Mouse (Mus musculus): ENCODE results near the gene Bicdl2. TPM values are rescaled to one million over a fixed set of nuclear protein-coding genes. Genes with fewer than 3 reads are reported as not detected.

The Bicdl2 gene
- polyA plus RNA-seq, 1 experiment from 2014 or later, result 0.84 TPM

DNA sequence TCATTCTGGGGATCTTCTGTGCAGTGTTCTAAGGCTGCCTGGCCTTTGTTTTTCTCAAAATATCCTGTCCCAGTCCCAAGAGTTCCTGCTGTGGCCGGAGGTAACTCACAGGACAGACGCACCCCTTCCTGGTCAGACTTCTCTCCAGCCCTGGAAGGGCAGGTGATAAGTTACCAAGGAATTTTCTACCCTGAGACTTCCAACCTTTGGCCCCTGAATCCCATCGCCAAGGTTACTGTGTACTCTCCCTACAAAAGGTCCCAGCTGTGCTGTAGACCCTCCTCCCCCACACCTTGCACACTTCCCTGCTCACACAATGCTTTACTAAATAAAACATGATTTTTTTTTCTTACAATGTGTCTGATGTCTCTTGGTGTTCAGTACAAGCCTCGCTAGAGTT lies 21.8 kb downstream of the Bicdl2 start:
- 66% methylated on average over 4 of the region's 4 CpGs for WGBS
- ATAC-seq (replicated peaks; ENCODE audit: insufficient number of reproducible peaks, low FRiP score, low TSS enrichment, low read depth), result no peak

GRCm38 (mm10) chr17:23682530-23682929 lies 22.2 kb downstream of the Bicdl2 start:
- Histone ChIP-seq H3K27ac (replicated peaks; ENCODE audit: low read depth, low read length) (no peak overlapping the region), H3K27me3 (ENCODE audit: control insufficient read depth, insufficient read depth, low read length) (peaks cover 51% of the 10 kb centered on the region), H3K4me3 (ENCODE audit: low read depth, low read length) (no peak overlapping the region), H3K4me2 (ENCODE audit: low read depth, low read length) (peak overlapping the region; percentile 0; the same call in 1 of the 2 replicates), H3K4me1 (ENCODE audit: control insufficient read depth, insufficient read depth, low read length) (no peaks in the 10 kb centered on the region; the same call in 1 of the 2 replicates), H3K9me3 (replicated peaks; ENCODE audit: control insufficient read depth, low read length) (no peaks in the 10 kb centered on the region), H3K9ac (replicated peaks; ENCODE audit: low read length) (no peak overlapping the region), H3K36me3 (replicated peaks; ENCODE audit: control insufficient read depth, insufficient read depth, low read depth, low read length) (no peaks in the 10 kb centered on the region)
- no peak for DNase-seq (ENCODE audit: low spot score)
- no peak for ATAC-seq (replicated peaks; ENCODE audit: insufficient number of reproducible peaks, low FRiP score, low TSS enrichment, low read depth)
- WGBS, result 53% methylated on average over 3 of the region's 3 CpGs

More for the DNA sequence above, 21.8 kb downstream of the Bicdl2 start:
- no peak overlapping the region for H3K4me2 ChIP-seq (ENCODE audit: low read depth, low read length)
- H3K4me1 ChIP-seq (ENCODE audit: control insufficient read depth, insufficient read depth, low read length), result no peaks in the 10 kb centered on the region; the same call in 1 of the 2 replicates
- H3K4me3 ChIP-seq (ENCODE audit: low read depth, low read length), result no peak overlapping the region
- H3K36me3 ChIP-seq (replicated peaks; ENCODE audit: control insufficient read depth, insufficient read depth, low read depth, low read length), result no peaks in the 10 kb centered on the region
- H3K9me3 ChIP-seq (replicated peaks; ENCODE audit: control insufficient read depth, low read length), result no peaks in the 10 kb centered on the region
- H3K27me3 ChIP-seq (ENCODE audit: control insufficient read depth, insufficient read depth, low read length), result peaks cover 51% of the 10 kb centered on the region
- no peak overlapping the region for H3K9ac ChIP-seq (replicated peaks; ENCODE audit: low read length)
- no peak for DNase-seq (ENCODE audit: low spot score)
- H3K27ac ChIP-seq (replicated peaks; ENCODE audit: low read depth, low read length), result no peak overlapping the region

DNA sequence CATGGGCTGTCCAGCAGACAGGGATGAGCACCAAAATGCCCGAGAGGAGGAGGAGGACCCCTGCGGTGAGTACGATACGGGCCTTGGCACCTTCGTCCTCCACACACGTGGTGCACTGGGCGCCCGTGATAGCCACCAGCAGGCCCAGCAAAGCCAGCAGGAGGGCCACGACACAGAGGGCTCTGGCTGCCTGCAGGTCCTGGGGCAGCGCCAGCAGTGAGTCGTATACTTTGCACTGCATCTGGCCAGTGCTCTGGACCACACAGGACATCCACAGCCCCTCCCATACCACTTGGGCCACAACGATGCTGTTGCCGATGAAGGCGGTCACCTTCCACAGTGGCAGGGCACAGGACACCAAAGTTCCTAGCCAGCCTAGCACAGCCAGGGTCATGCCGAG lies 22.9 kb downstream of the Bicdl2 start:
- H3K27ac ChIP-seq (replicated peaks; ENCODE audit: low read depth, low read length), result no peak overlapping the region
- no peaks in the 10 kb centered on the region for H3K36me3 ChIP-seq (replicated peaks; ENCODE audit: control insufficient read depth, insufficient read depth, low read depth, low read length)
- 29% methylated on average over 15 of the region's 15 CpGs for WGBS
- DNase-seq (ENCODE audit: low spot score) (no peak), ATAC-seq (replicated peaks; ENCODE audit: insufficient number of reproducible peaks, low FRiP score, low TSS enrichment, low read depth) (peak; percentile 30; the same call in 1 of the 2 replicates)
- no peak overlapping the region; the same call in 1 of the 2 replicates for H3K9ac ChIP-seq (replicated peaks; ENCODE audit: low read length)
- peak overlapping the region; percentile 18 for H3K4me3 ChIP-seq (ENCODE audit: low read depth, low read length)
- H3K9me3 ChIP-seq (replicated peaks; ENCODE audit: control insufficient read depth, low read length), result no peaks in the 10 kb centered on the region
- H3K4me2 ChIP-seq (ENCODE audit: low read depth, low read length), result no peak overlapping the region; the same call in 1 of the 2 replicates
- peaks cover 51% of the 10 kb centered on the region for H3K27me3 ChIP-seq (ENCODE audit: control insufficient read depth, insufficient read depth, low read length)
- H3K4me1 ChIP-seq (ENCODE audit: control insufficient read depth, insufficient read depth, low read length), result no peaks in the 10 kb centered on the region; the same call in 1 of the 2 replicates

- H3K27ac ChIP-seq (replicated peaks; ENCODE audit: low read depth, low read length), result no peak within 1 kb of the TSS; the same call in 1 of the 2 replicates
- DNase-seq (ENCODE audit: low spot score) (peak; percentile 41), ATAC-seq (replicated peaks; ENCODE audit: insufficient number of reproducible peaks, low FRiP score, low TSS enrichment, low read depth) (peak; percentile 79)
- no peaks in the 10 kb centered on the region for H3K9me3 ChIP-seq (replicated peaks; ENCODE audit: control insufficient read depth, low read length)
- 12% methylated on average over 15 of the region's 15 CpGs for WGBS
- no peaks in the 10 kb centered on the region; the same call in 1 of the 2 replicates for H3K4me1 ChIP-seq (ENCODE audit: control insufficient read depth, insufficient read depth, low read length)
- peak within 1 kb of the TSS; percentile 18 for H3K4me3 ChIP-seq (ENCODE audit: low read depth, low read length)
- peaks cover 46% of the 10 kb centered on the region for H3K27me3 ChIP-seq (ENCODE audit: control insufficient read depth, insufficient read depth, low read length)
- no peak within 1 kb of the TSS; the same call in 1 of the 2 replicates for H3K9ac ChIP-seq (replicated peaks; ENCODE audit: low read length)
- no peaks in the 10 kb centered on the region for H3K36me3 ChIP-seq (replicated peaks; ENCODE audit: control insufficient read depth, insufficient read depth, low read depth, low read length)
- H3K4me2 ChIP-seq (ENCODE audit: low read depth, low read length), result no peak within 1 kb of the TSS; the same call in 1 of the 2 replicates
These were observed 23.8 kb downstream of the Bicdl2 start, which contains the start of gene Cldn9 for GRCm38 (mm10) chr17:23683856-23684672. Gene Cldn9 (minus strand): TSS chr17:23684026.

- H3K4me3 ChIP-seq (ENCODE audit: low read depth, low read length), result no peak overlapping the region
- no peak overlapping the region for H3K27ac ChIP-seq (replicated peaks; ENCODE audit: low read depth, low read length)
- peaks cover 13% of the 10 kb centered on the region for H3K27me3 ChIP-seq (ENCODE audit: control insufficient read depth, insufficient read depth, low read length)
- no peak; the same call in 1 of the 2 replicates for ATAC-seq (replicated peaks; ENCODE audit: insufficient number of reproducible peaks, low FRiP score, low TSS enrichment, low read depth)
- H3K9me3 ChIP-seq (replicated peaks; ENCODE audit: control insufficient read depth, low read length), result no peaks in the 10 kb centered on the region
- DNase-seq (ENCODE audit: low spot score), result no peak
- H3K36me3 ChIP-seq (replicated peaks; ENCODE audit: control insufficient read depth, insufficient read depth, low read depth, low read length), result no peaks in the 10 kb centered on the region
- no peak overlapping the region for H3K4me2 ChIP-seq (ENCODE audit: low read depth, low read length)
- 61% methylated on average over 1 of the region's 1 CpGs for WGBS
- H3K4me1 ChIP-seq (ENCODE audit: control insufficient read depth, insufficient read depth, low read length), result peaks cover 3% of the 10 kb centered on the region; the same call in 1 of the 2 replicates
- no peak overlapping the region for H3K9ac ChIP-seq (replicated peaks; ENCODE audit: low read length)
These were observed 34.2 kb downstream of the Bicdl2 start for GRCm38 (mm10) chr17:23694491-23694890.

GRCm38 (mm10) chr17:23695801-23696200 lies 35.5 kb downstream of the Bicdl2 start:
- no peaks in the 10 kb centered on the region for H3K9me3 ChIP-seq (replicated peaks; ENCODE audit: control insufficient read depth, low read length)
- no peaks in the 10 kb centered on the region for H3K36me3 ChIP-seq (replicated peaks; ENCODE audit: control insufficient read depth, insufficient read depth, low read depth, low read length)
- H3K4me2 ChIP-seq (ENCODE audit: low read depth, low read length), result no peak overlapping the region
- ATAC-seq (replicated peaks; ENCODE audit: insufficient number of reproducible peaks, low FRiP score, low TSS enrichment, low read depth), result peak; percentile 70; the same call in 1 of the 2 replicates
- H3K27ac ChIP-seq (replicated peaks; ENCODE audit: low read depth, low read length), result no peak overlapping the region
- H3K9ac ChIP-seq (replicated peaks; ENCODE audit: low read length), result no peak overlapping the region
- H3K27me3 ChIP-seq (ENCODE audit: control insufficient read depth, insufficient read depth, low read length), result peaks cover 19% of the 10 kb centered on the region
- WGBS, result 0% methylated on average over 3 of the region's 3 CpGs
- H3K4me1 ChIP-seq (ENCODE audit: control insufficient read depth, insufficient read depth, low read length), result peaks cover 3% of the 10 kb centered on the region; the same call in 1 of the 2 replicates
- no peak overlapping the region for H3K4me3 ChIP-seq (ENCODE audit: low read depth, low read length)
- DNase-seq (ENCODE audit: low spot score), result peak; percentile 64

DNA sequence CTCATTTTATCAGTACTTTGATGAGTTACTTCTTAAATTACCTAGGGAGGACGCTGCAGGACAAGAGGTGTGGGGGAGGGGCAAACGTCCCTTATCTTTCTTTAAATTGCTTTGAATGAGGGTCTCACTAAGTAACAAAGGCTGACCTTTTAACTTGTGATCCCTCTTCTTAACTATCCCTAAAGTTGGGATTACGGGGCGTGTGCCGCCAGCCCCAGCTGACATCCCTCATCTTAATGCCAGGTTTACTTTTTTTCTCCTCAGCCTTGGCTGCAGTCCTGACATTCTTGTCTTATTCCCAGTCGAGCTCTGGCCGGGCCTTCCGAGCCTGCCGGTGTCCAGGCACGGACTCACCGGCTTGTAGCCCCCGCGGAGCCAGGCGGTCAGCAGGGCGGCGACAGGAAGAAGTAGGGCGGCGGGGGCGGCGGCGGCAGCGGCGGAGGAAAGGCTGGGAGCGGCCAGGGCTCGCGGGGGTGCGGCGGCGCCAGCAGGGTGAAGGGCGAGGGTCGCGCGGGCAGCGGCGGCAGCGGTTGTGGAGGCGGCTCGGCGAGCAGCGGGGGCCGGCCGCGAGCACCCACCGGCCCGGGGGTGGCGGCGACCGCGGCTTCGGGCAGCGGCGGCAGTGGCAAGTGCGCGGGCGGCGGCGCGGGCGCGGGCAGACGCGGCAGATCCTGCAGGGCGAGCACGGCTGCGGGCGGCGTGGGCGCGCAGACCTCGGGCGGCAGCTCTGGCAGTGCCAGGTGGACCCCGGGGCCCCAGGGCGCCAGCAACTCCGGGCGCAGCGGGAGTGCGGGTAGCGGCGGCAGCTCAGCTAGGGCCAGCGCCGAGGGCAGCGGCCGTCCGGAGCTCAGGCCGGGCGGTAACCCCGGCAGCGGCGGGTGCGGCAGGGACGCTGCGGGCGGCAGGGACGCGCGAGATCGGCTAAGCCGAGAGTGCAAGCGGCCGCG lies 39.1 kb downstream of the Bicdl2 start:
- peak overlapping the region; percentile 60 for H3K9ac ChIP-seq (replicated peaks; ENCODE audit: low read length)
- H3K27ac ChIP-seq (replicated peaks; ENCODE audit: low read depth, low read length), result no peak overlapping the region
- peak overlapping the region; percentile 100 for H3K4me2 ChIP-seq (ENCODE audit: low read depth, low read length)
- H3K36me3 ChIP-seq (replicated peaks; ENCODE audit: control insufficient read depth, insufficient read depth, low read depth, low read length), result no peaks in the 10 kb centered on the region
- DNase-seq (ENCODE audit: low spot score) (no peak), ATAC-seq (replicated peaks; ENCODE audit: insufficient number of reproducible peaks, low FRiP score, low TSS enrichment, low read depth) (peak; percentile 27)
- under 1% methylated on average over 94 of the region's 101 CpGs for WGBS
- H3K4me3 ChIP-seq (ENCODE audit: low read depth, low read length), result peak overlapping the region; percentile 61
- H3K27me3 ChIP-seq (ENCODE audit: control insufficient read depth, insufficient read depth, low read length), result peaks cover 19% of the 10 kb centered on the region
- peaks cover 3% of the 10 kb centered on the region; the same call in 1 of the 2 replicates for H3K4me1 ChIP-seq (ENCODE audit: control insufficient read depth, insufficient read depth, low read length)
- H3K9me3 ChIP-seq (replicated peaks; ENCODE audit: control insufficient read depth, low read length), result no peaks in the 10 kb centered on the region

Data from embryonic facial prominence, embryonic 11.5 days (tissue).